Mouse (Mus musculus) kidney, adult 11 months (tissue): ENCODE measurements at regions not wholly inside any gene's neighbourhood (a gene's known extent, or its start where the extent isn't known, plus 50 kb on each side); places are given as distances from the start of the nearest gene placed in this dataset.

Source experiments
- DNase-seq: peaks from one replicate; pipeline ENCODE4 v3.0.0; 2022

- DNase-seq = no peak
Observed at GRCm38 (mm10) chr1:10771793-10772192, 642.1 kb upstream of the A830018L16Rik start.

GRCm38 (mm10) chr1:10794074-10794783, 619.7 kb upstream of the A830018L16Rik start:
- no peak for DNase-seq

GRCm38 (mm10) chr1:10835653-10836415, 578.1 kb upstream of the A830018L16Rik start:
- DNase-seq = no peak

- no peak for DNase-seq
Observed at GRCm38 (mm10) chr1:10837180-10837579, 576.7 kb upstream of the A830018L16Rik start.

- no peak for DNase-seq
Observed at GRCm38 (mm10) chr1:10852934-10853333, 561.0 kb upstream of the A830018L16Rik start.

- no peak for DNase-seq
Observed at GRCm38 (mm10) chr1:10854495-10854894, 559.4 kb upstream of the A830018L16Rik start.

GRCm38 (mm10) chr1:10871163-10871853, 542.6 kb upstream of the A830018L16Rik start:
- no peak for DNase-seq

GRCm38 (mm10) chr1:10872266-10872665, 541.6 kb upstream of the A830018L16Rik start:
- no peak for DNase-seq

- DNase-seq = no peak
Observed at GRCm38 (mm10) chr1:10872726-10873125, 541.2 kb upstream of the A830018L16Rik start.

- peak; percentile 53 for DNase-seq
Observed at GRCm38 (mm10) chr1:10877391-10878170, 536.3 kb upstream of the A830018L16Rik start.

- DNase-seq = no peak
Observed at GRCm38 (mm10) chr1:10878221-10878760, 535.6 kb upstream of the A830018L16Rik start.

- peak; percentile 4 for DNase-seq
Observed at GRCm38 (mm10) chr1:10880026-10880727, 533.7 kb upstream of the A830018L16Rik start.

- DNase-seq = no peak
Observed at GRCm38 (mm10) chr1:10898806-10899205, 515.1 kb upstream of the A830018L16Rik start.

- DNase-seq = no peak
Observed at GRCm38 (mm10) chr1:10902721-10903120, 511.2 kb upstream of the A830018L16Rik start.

- DNase-seq = no peak
Observed at GRCm38 (mm10) chr1:10919958-10920357, 493.9 kb upstream of the A830018L16Rik start.

- no peak for DNase-seq
Observed at GRCm38 (mm10) chr1:10932378-10933077, 481.4 kb upstream of the A830018L16Rik start.

GRCm38 (mm10) chr1:10933206-10933605, 480.7 kb upstream of the A830018L16Rik start:
- no peak for DNase-seq

- no peak for DNase-seq
Observed at GRCm38 (mm10) chr1:10938436-10938835, 475.5 kb upstream of the A830018L16Rik start.

- no peak for DNase-seq
Observed at GRCm38 (mm10) chr1:10940326-10940725, 473.6 kb upstream of the A830018L16Rik start.

- peak; percentile 5 for DNase-seq
Observed at GRCm38 (mm10) chr1:10942979-10943378, 470.9 kb upstream of the A830018L16Rik start.
